Mouse (Mus musculus) regulatory T cell (primary cell): ENCODE results near the gene Rab3a.

Experiments
- in situ Hi-C: fragments of 300-600 bp; cut with MboI, MseI; formaldehyde crosslinking; loops from one replicate; pipeline ENCODE4 v1.15.1; 2025; ENCODE audit warnings: high pct_unique_total_duplicates

The Rab3a gene

GRCm38 (mm10) chr8:70757523-70758307 is 3.2 kb downstream of the Rab3a start:
- in situ Hi-C loops = no loop called here

- in situ Hi-C loops = no loop called here
Observed at GRCm38 (mm10) chr8:70758308-70758615, 3.8 kb downstream of the Rab3a start.

- in situ Hi-C loops = no loop called here
Observed at GRCm38 (mm10) chr8:70758616-70759561, 4.4 kb downstream of the Rab3a start.

- in situ Hi-C loops = loop anchor here (10.0 kb wide), 1 partner anchor 514 kb away; the partner anchor contains the start of genes Haus8 and Myo9b
Observed at GRCm38 (mm10) chr8:70760350-70760749, 5.9 kb downstream of the Rab3a start.

GRCm38 (mm10) chr8:70760775-70761406 is 6.4 kb downstream of the Rab3a start, which contains the start of gene Mpv17l2:
Mpv17l2 (minus strand) TSS chr8:70760946.
- in situ Hi-C loops = loop anchor here (10.0 kb wide), 1 partner anchor 514 kb away; the partner anchor contains the start of genes Haus8 and Myo9b

- in situ Hi-C loops = loop anchor here (10.0 kb wide), 1 partner anchor 513 kb away; the partner anchor contains the start of genes Haus8 and Myo9b
Observed at GRCm38 (mm10) chr8:70762118-70762517, 7.6 kb downstream of the Rab3a start.

GRCm38 (mm10) chr8:70763354-70763753 is 8.9 kb downstream of the Rab3a start:
- in situ Hi-C loops = loop anchor here (10.0 kb wide), 1 partner anchor 511 kb away; the partner anchor contains the start of genes Haus8 and Myo9b

GRCm38 (mm10) chr8:70764026-70764425 is 9.5 kb downstream of the Rab3a start:
- in situ Hi-C loops = loop anchor here (10.0 kb wide), 1 partner anchor 511 kb away; the partner anchor contains the start of genes Haus8 and Myo9b

GRCm38 (mm10) chr8:70764676-70765075 is 10.2 kb downstream of the Rab3a start:
- in situ Hi-C loops = loop anchor here (5.0 to 10.0 kb wide), 2 partner anchors 78 to 510 kb away; partner anchors contain the start of genes Haus8 and Myo9b

GRCm38 (mm10) chr8:70765329-70765728 is 10.8 kb downstream of the Rab3a start:
- in situ Hi-C loops = loop anchor here (5.0 to 10.0 kb wide), 2 partner anchors 77 to 509 kb away; partner anchors contain the start of genes Haus8 and Myo9b

- in situ Hi-C loops = loop anchor here (5.0 to 10.0 kb wide), 2 partner anchors 76 to 509 kb away; partner anchors contain the start of genes Haus8 and Myo9b
Observed at GRCm38 (mm10) chr8:70765838-70766570, 11.5 kb downstream of the Rab3a start.

GRCm38 (mm10) chr8:70766571-70767440 is 12.3 kb downstream of the Rab3a start:
- in situ Hi-C loops = loop anchor here (5.0 to 10.0 kb wide), 2 partner anchors 75 to 508 kb away; partner anchors contain the start of genes Haus8 and Myo9b

- in situ Hi-C loops = loop anchor here (5.0 to 10.0 kb wide), 2 partner anchors 75 to 507 kb away; partner anchors contain the start of genes Haus8 and Myo9b
Observed at GRCm38 (mm10) chr8:70767503-70767902, 13.0 kb downstream of the Rab3a start.

GRCm38 (mm10) chr8:70768231-70768776 is 13.8 kb downstream of the Rab3a start:
- in situ Hi-C loops = loop anchor here (5.0 to 10.0 kb wide), 2 partner anchors 74 to 506 kb away; partner anchors contain the start of genes Haus8 and Myo9b

GRCm38 (mm10) chr8:70768956-70769355 is 14.5 kb downstream of the Rab3a start:
- in situ Hi-C loops = loop anchor here (5.0 to 10.0 kb wide), 2 partner anchors 73 to 506 kb away; partner anchors contain the start of genes Haus8 and Myo9b

- in situ Hi-C loops = loop anchor here (5.0 to 10.0 kb wide), 2 partner anchors 73 to 505 kb away; partner anchors contain the start of genes Haus8 and Myo9b
Observed at GRCm38 (mm10) chr8:70769359-70769758, 14.9 kb downstream of the Rab3a start.

- in situ Hi-C loops = loop anchor here (5.0 to 10.0 kb wide), 3 partner anchors 72 to 715 kb away; partner anchors contain the start of genes Ano8, Gtpbp3, Haus8 and Myo9b
Observed at GRCm38 (mm10) chr8:70769858-70770257, 15.4 kb downstream of the Rab3a start.

- in situ Hi-C loops = loop anchor here (10.0 kb wide), 1 partner anchor 714 kb away; the partner anchor contains the start of genes Ano8 and Gtpbp3
Observed at GRCm38 (mm10) chr8:70770748-70771147, 16.3 kb downstream of the Rab3a start.
